Mouse (Mus musculus) WW6 (cell line): ENCODE data around the gene Nup188.

Source experiments
- DNase-seq: peaks from one replicate; pipeline ENCODE4 v3.0.0-alpha.2; 2013; ENCODE audit warnings: low read depth, low spot score

The Nup188 gene

GRCm38 (mm10) chr2:30385591-30385990 lies 99.4 kb downstream of the Nup188 start:
- no peak for DNase-seq

GRCm38 (mm10) chr2:30386913-30387312 lies 100.7 kb downstream of the Nup188 start:
- DNase-seq = no peak

- DNase-seq = no peak
Measured at GRCm38 (mm10) chr2:30389000-30389399, 102.8 kb downstream of the Nup188 start.

- peak; percentile 98 for DNase-seq
Measured at GRCm38 (mm10) chr2:30392114-30392576, 105.9 kb downstream of the Nup188 start, which contains the start of gene Dolpp1. Gene Dolpp1 (plus strand): TSS chr2:30392254.

GRCm38 (mm10) chr2:30392577-30393369 lies 106.6 kb downstream of the Nup188 start:
- DNase-seq = peak; percentile 65

- DNase-seq = no peak
Measured at GRCm38 (mm10) chr2:30393370-30393656, 107.1 kb downstream of the Nup188 start.
